Mouse (Mus musculus): Measurements from ENCODE around the gene Synpo2.

DNA sequence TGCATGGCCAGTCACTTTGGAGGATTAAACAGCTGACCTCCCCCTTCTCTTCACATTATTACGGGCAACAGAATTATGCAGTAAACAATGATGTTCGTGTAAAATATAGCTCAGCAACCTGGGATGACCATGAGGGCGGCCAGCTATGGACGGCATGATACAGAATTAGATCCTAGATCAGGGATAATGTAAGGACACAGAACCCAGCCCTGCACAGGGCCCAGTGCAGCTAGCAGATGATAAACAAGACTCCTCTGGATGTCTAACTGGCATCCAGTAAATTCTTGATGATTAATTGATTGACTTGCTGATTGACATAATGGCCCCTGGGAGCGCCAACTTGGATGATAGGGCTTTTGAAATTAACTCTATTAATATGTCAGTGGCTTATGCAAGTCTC is 83.0 kb downstream of the Synpo2 start:
- TF ChIP-seq CTCF (IDR thresholded peaks at IDR 0.05; ENCODE audit: borderline replicate concordance, extremely low read depth, insufficient read depth, insufficient read length), result no peak
- TF ChIP-seq POLR2A (IDR thresholded peaks at IDR 0.05; ENCODE audit: borderline replicate concordance, extremely low read depth, insufficient read depth, insufficient read length, poor library complexity, severe bottlenecking), result no peak

Measured in brain, embryonic 14.5 days (tissue).